Mouse (Mus musculus) myocyte (in vitro differentiated cells): ENCODE measurements at regions not wholly inside any gene's neighbourhood (a gene's known extent, or its start where the extent isn't known, plus 50 kb on each side); places are given as distances from the start of the nearest gene placed in this dataset.
A peak's percentile ranks its signal among the peaks of the same experiment; 100 is the strongest.

Experiments used
- H3K27me3 ChIP-seq: one replicate; pipeline ENCODE4 v1.6.1; 2011; ENCODE audit not compliant: control insufficient read depth, insufficient read depth, insufficient read length
- H3K36me3 ChIP-seq: one replicate; pipeline ENCODE4 v1.6.1; 2011; ENCODE audit not compliant: control insufficient read depth, insufficient read depth
- H3K4me2 ChIP-seq: one replicate; pipeline ENCODE4 v1.6.1; 2011; ENCODE audit warnings: low read depth, control low read depth
- H3K4me3 ChIP-seq: one replicate; pipeline ENCODE4 v1.5.1; 2011; ENCODE audit warnings: mild to moderate bottlenecking, control low read depth, moderate library complexity
- H3K79me2 ChIP-seq: one replicate; pipeline ENCODE4 v1.6.1; 2011; ENCODE audit not compliant: control insufficient read depth, insufficient read depth
- H3ac ChIP-seq: one replicate; pipeline ENCODE4 v1.6.1; 2011; ENCODE audit not compliant: control insufficient read depth, insufficient read length
- CEBPB ChIP-seq: IDR thresholded peaks from 2 replicates; pipeline ENCODE4 v1.6.1; 2011; ENCODE audit warnings: mild to moderate bottlenecking, moderate library complexity; ENCODE audit not compliant: poor library complexity, insufficient read depth, severe bottlenecking
- E2F4 ChIP-seq: IDR thresholded peaks from one replicate; pipeline ENCODE4 v1.6.1; 2011; ENCODE audit warnings: mild to moderate bottlenecking, control low read depth, moderate library complexity; ENCODE audit not compliant: insufficient read depth
- MAX ChIP-seq: IDR thresholded peaks from one replicate; pipeline ENCODE4 v1.6.1; 2011; ENCODE audit warnings: low read depth, mild to moderate bottlenecking, control low read depth
- MYOD1 ChIP-seq, 3 experiments: IDR thresholded peaks; one replicate each; pipeline ENCODE4 v1.6.1; 2011; ENCODE audit warnings: control low read depth in 2 of 3, low read depth in 2 of 3, mild to moderate bottlenecking in 2 of 3, moderate library complexity in 1 of 3; ENCODE audit not compliant: insufficient read length in 2 of 3, control insufficient read depth in 1 of 3
- MYOG ChIP-seq, 3 experiments: IDR thresholded peaks; one replicate each; pipeline ENCODE4 v1.6.1; 2011; ENCODE audit warnings: control low read depth in 2 of 3, low read depth in 2 of 3, mild to moderate bottlenecking in 2 of 3; ENCODE audit not compliant: insufficient read length in 2 of 3, control insufficient read depth in 1 of 3, insufficient read depth in 1 of 3
- POLR2A ChIP-seq: IDR thresholded peaks from one replicate; pipeline ENCODE4 v1.6.1; 2011; ENCODE audit warnings: low read depth, mild to moderate bottlenecking, control low read depth, moderate library complexity; ENCODE audit not compliant: insufficient read length
- POLR2AphosphoS2 ChIP-seq: IDR thresholded peaks from one replicate; pipeline ENCODE4 v1.6.1; 2011; ENCODE audit warnings: low read depth, control low read depth; ENCODE audit not compliant: insufficient read length
- REST ChIP-seq: IDR thresholded peaks from one replicate; pipeline ENCODE4 v1.6.1; 2011; ENCODE audit warnings: mild to moderate bottlenecking, control low read depth, moderate library complexity; ENCODE audit not compliant: insufficient read depth, insufficient read length
- SRF ChIP-seq: IDR thresholded peaks from one replicate; pipeline ENCODE4 v1.6.1; 2011; ENCODE audit warnings: low read depth; ENCODE audit not compliant: control insufficient read depth, insufficient read length
- TCF12 ChIP-seq: IDR thresholded peaks from one replicate; pipeline ENCODE4 v1.6.1; 2011; ENCODE audit warnings: mild to moderate bottlenecking, control low read depth; ENCODE audit not compliant: poor library complexity, insufficient read depth, severe bottlenecking
- TCF3 ChIP-seq: IDR thresholded peaks from one replicate; pipeline ENCODE4 v1.6.1; 2011; ENCODE audit warnings: low read depth, control low read depth; ENCODE audit not compliant: insufficient read length
- USF1 ChIP-seq: IDR thresholded peaks from one replicate; pipeline ENCODE4 v1.6.1; 2011; ENCODE audit warnings: low read depth, mild to moderate bottlenecking, control low read depth, moderate library complexity

- Histone ChIP-seq H3K27me3 (no peaks in the 10 kb centered on the region), H3K4me2 (peak overlapping the region; percentile 57), H3K4me3 (no peak overlapping the region), H3K79me2 (no peaks in the 10 kb centered on the region), H3ac (no peak overlapping the region), H3K36me3 (no peaks in the 10 kb centered on the region)
- TF ChIP-seq E2F4 (no peak), CEBPB (peak; percentile 69)
These were observed 276.8 kb downstream of the Qdpr start for GRCm38 (mm10) chr5:45173035-45173755.

DNA sequence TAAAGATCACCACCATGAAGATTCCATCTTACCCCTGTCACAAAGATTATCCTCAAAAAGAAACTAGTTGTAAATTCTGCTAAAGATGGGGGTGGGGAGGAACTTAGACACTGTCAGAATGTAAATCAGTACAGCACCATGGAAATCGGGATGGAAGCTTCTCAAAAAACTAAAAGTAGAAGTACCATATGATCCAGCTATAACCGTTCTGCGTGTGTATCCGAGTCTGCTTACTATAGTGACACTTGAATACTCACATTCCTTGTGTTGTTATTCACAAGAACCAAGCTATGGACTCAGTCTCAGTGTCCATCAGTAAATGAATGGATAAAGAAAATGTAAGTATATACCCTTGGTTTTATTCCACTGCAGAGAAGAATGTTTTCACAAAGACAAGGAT, 290.8 kb downstream of the Qdpr start:
- no peaks in the 10 kb centered on the region for H3K36me3 ChIP-seq
- H3K4me2 ChIP-seq = no peak overlapping the region
- no peaks in the 10 kb centered on the region for H3K27me3 ChIP-seq
- no peaks in the 10 kb centered on the region for H3K79me2 ChIP-seq
- H3K4me3 ChIP-seq = no peak overlapping the region
- H3ac ChIP-seq = no peak overlapping the region
- no peak for TF ChIP-seq MAX
- no peak for TF ChIP-seq CEBPB
- no peak for TF ChIP-seq POLR2AphosphoS2
- no peak for TF ChIP-seq SRF
- TF ChIP-seq TCF3 = no peak
- TF ChIP-seq TCF12 = no peak
- no peak for TF ChIP-seq USF1
- TF ChIP-seq MYOG (IDR thresholded peaks at IDR 0.05; ENCODE audit: control insufficient read depth in 1 of 3, insufficient read depth in 1 of 3, insufficient read length in 2 of 3, low read depth in 2 of 3) = no peak
- TF ChIP-seq E2F4 = no peak
- no peak for TF ChIP-seq POLR2A
- TF ChIP-seq MYOD1 (IDR thresholded peaks at IDR 0.05; ENCODE audit: control insufficient read depth in 1 of 3, insufficient read length in 2 of 3, low read depth in 2 of 3) = no peak
- no peak for TF ChIP-seq REST

DNA sequence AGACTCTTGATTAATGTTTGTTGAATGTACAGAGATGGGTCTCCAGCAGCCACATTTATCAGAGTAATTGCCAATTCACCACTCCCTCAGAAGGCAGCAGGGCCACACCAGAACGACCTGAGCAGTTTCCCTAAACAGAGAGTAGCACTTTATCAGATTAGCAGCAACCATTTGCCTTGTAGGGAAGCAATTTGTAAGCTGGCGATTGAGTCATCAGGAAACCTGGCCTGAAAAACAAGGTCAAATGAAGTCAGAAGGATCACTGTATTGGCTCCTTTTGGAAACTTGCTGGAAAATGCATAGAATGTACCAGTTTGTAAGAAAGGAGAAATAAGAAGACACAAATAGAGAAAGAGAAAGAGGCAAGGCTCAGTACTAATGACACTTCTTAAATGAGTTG, 295.1 kb downstream of the Qdpr start:
- TF ChIP-seq SRF = no peak
- TF ChIP-seq MYOG (IDR thresholded peaks at IDR 0.05; ENCODE audit: control insufficient read depth in 1 of 3, insufficient read depth in 1 of 3, insufficient read length in 2 of 3, low read depth in 2 of 3) = no peak
- no peak for TF ChIP-seq POLR2A
- no peak for TF ChIP-seq CEBPB
- no peak for TF ChIP-seq POLR2AphosphoS2
- TF ChIP-seq MAX = no peak
- TF ChIP-seq MYOD1 (IDR thresholded peaks at IDR 0.05; ENCODE audit: control insufficient read depth in 1 of 3, insufficient read length in 2 of 3, low read depth in 2 of 3) = no peak
- TF ChIP-seq TCF3 = no peak
- no peak for TF ChIP-seq REST
- TF ChIP-seq TCF12 = no peak
- no peak for TF ChIP-seq E2F4
- TF ChIP-seq USF1 = no peak
- Histone ChIP-seq H3K79me2 (no peaks in the 10 kb centered on the region), H3K4me2 (no peak overlapping the region), H3K27me3 (no peaks in the 10 kb centered on the region), H3K4me3 (no peak overlapping the region), H3K36me3 (no peaks in the 10 kb centered on the region), H3ac (no peak overlapping the region)

DNA sequence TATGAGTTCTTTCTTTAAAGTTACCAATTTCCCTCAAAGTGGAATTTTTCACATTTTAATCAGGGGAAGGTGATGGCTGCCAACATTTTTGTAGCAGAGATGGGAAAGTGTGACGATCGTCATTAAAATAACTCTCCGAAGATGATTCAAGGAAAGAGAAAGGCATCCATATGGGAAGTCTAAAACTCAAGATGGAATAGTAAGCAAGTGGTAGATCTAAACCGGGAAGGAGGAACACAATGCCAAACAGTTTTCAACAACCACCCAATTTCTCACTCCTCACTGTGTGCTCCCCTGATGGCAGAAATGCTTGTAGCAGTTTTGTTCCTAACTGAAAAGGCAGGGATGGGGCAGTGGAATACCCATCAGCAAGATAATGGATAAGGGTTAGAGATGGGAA, 305.9 kb downstream of the Qdpr start:
- Histone ChIP-seq H3K4me2 (no peak overlapping the region), H3K79me2 (no peaks in the 10 kb centered on the region), H3K36me3 (no peaks in the 10 kb centered on the region), H3K4me3 (no peak overlapping the region), H3ac (no peak overlapping the region), H3K27me3 (no peaks in the 10 kb centered on the region)
- TF ChIP-seq E2F4 (no peak), MAX (no peak), USF1 (no peak), CEBPB (no peak), REST (no peak), TCF3 (no peak), MYOD1 (IDR thresholded peaks at IDR 0.05; ENCODE audit: control insufficient read depth in 1 of 3, insufficient read length in 2 of 3, low read depth in 2 of 3) (no peak), MYOG (IDR thresholded peaks at IDR 0.05; ENCODE audit: control insufficient read depth in 1 of 3, insufficient read depth in 1 of 3, insufficient read length in 2 of 3, low read depth in 2 of 3) (no peak), POLR2A (no peak), POLR2AphosphoS2 (no peak), SRF (no peak), TCF12 (no peak)

DNA sequence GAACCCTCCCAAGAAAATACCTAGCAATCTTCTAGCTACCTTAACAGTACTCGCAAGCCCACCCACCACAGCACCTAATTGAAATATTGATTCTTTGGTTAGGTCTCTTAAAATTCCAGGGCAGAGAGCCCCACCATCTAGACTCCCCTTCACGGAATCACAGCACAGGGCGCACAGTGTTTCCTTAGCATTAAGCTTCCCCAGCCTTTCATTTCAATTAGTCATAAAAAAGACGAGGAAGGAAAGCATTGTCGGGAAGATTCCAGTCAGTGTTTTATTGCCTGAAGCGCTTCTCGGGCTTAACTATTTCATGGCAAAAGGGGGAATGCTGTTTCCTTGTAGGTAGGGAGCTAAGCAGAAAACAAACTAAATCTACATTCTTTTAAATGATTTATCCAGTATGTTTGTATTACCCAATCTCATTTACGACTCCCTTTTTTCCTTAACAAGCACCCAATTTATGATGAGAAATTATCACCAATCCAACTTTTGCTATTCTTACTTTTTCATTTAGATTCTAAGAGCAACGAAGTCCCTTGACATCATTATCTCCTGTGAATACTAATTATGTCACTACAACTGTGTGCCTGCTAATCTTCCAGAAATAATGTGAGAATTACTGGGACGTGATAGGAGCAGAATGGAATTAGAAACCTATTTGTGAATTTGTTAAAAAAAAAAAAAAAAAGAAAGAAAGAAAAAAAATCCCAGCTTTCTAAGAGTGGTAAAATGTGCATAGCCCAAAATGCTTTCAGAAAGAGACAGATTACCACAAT, 312.6 kb downstream of the Qdpr start:
- peak overlapping the region; percentile 84 for H3K4me2 ChIP-seq
- no peak overlapping the region for H3ac ChIP-seq
- no peak for TF ChIP-seq REST
- no peak for TF ChIP-seq TCF3
- TF ChIP-seq MYOG (IDR thresholded peaks at IDR 0.05; ENCODE audit: control insufficient read depth in 1 of 3, insufficient read depth in 1 of 3, insufficient read length in 2 of 3, low read depth in 2 of 3) = no peak
- no peak for TF ChIP-seq SRF
- no peak for TF ChIP-seq POLR2A
- TF ChIP-seq USF1 = no peak
- no peak overlapping the region for H3K4me3 ChIP-seq
- no peaks in the 10 kb centered on the region for H3K36me3 ChIP-seq
- no peaks in the 10 kb centered on the region for H3K79me2 ChIP-seq
- no peaks in the 10 kb centered on the region for H3K27me3 ChIP-seq
